Mouse (Mus musculus) mesoderm, embryonic 11.5 days (tissue): ENCODE data around the gene Cabp2.
A peak's percentile ranks its signal among the peaks of the same experiment; 100 is the strongest.
"Not testable (repeated sequence)": the region's sequence is repeated elsewhere in the genome, so short reads cannot be mapped to it uniquely, and the experiment has no call there.

Experiments
- DNase-seq: peaks from one replicate; pipeline ENCODE4 v3.0.0-alpha.2; 2012; ENCODE audit warnings: low read depth, low spot score

The Cabp2 gene

GRCm38 (mm10) chr19:4122411-4123370 is 41.3 kb downstream of the Cabp2 start:
- DNase-seq, result no peak

- no peak for DNase-seq
Measured at GRCm38 (mm10) chr19:4124432-4124831, 43.1 kb downstream of the Cabp2 start.

- not testable (repeated sequence) for DNase-seq
Measured at GRCm38 (mm10) chr19:4125268-4125667, 43.9 kb downstream of the Cabp2 start.

GRCm38 (mm10) chr19:4125741-4126696 is 44.6 kb downstream of the Cabp2 start, which contains the start of gene Aip:
Gene Aip (minus strand): TSS chr19:4125858.
- peak; percentile 98 for DNase-seq

GRCm38 (mm10) chr19:4126759-4127495 is 45.5 kb downstream of the Cabp2 start:
- no peak for DNase-seq

- DNase-seq, result no peak
Measured at GRCm38 (mm10) chr19:4129462-4129861, 48.1 kb downstream of the Cabp2 start.

GRCm38 (mm10) chr19:4130106-4130505 is 48.7 kb downstream of the Cabp2 start:
- no peak for DNase-seq

GRCm38 (mm10) chr19:4131075-4131474 is 49.7 kb downstream of the Cabp2 start:
- no peak for DNase-seq

GRCm38 (mm10) chr19:4131768-4132167 is 50.4 kb downstream of the Cabp2 start:
- DNase-seq, result no peak

GRCm38 (mm10) chr19:4134354-4134753 is 53.0 kb downstream of the Cabp2 start:
- no peak for DNase-seq

- DNase-seq, result not testable (repeated sequence)
Measured at GRCm38 (mm10) chr19:4135229-4135962, 54.0 kb downstream of the Cabp2 start.

GRCm38 (mm10) chr19:4135963-4136345 is 54.6 kb downstream of the Cabp2 start:
- not testable (repeated sequence) for DNase-seq

GRCm38 (mm10) chr19:4136463-4136862 is 55.1 kb downstream of the Cabp2 start:
- DNase-seq, result no peak
